ENCODE assay signal across 9 mouse cellular contexts in the genomic region with DNA sequence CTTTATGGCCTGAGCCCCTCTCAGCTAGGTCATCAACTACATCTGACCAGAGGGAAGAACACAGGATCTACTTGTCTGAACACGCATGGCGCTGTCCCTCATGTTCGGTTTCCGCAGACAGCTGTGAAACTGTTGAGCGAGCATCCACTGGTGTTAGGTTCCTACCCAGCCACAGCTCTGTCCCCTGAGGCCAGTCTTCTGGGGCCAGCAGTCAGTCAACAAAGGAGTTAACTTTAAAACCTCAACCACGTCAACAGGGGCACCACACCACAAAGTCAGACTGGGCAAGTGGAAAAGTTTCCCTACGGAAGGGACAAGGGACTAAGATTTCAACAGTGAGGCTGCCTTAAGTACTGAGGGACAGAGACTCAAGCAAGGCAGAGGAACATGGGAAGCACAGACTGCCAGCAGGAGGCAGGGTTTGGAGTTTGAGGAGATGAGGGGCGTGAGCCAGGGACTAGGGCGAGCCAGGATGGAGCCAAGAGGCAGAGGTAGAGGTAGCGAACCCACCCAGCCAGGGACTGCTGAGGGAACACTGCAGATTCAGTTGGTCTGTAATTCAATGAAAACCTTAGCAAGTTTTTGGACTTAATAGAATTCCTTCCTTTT. TPM values are rescaled to one million over a fixed set of nuclear protein-coding genes. Genes with fewer than 3 reads are reported as not detected.
DNase-seq lines count a peak whose midpoint lies in the region; TF ChIP-seq lines count a peak whose summit lies in the region.
"Had no signal": no experiment of that assay in that cellular context is flagged by ENCODE, and none has a peak within 500 bp of the region (broad histone marks: within the 10 kb centered on the region; RNA-seq: fewer than 3 reads in every experiment).

No protein-coding gene starts in this region.

- H3K27ac ChIP-seq in gastrocnemius, adult 2 months, result peak overlapping the region; percentile 76
- H3K27ac ChIP-seq in embryonic fibroblast, embryonic 13.5 days (ENCODE audit: insufficient read depth, low read length), result no peak overlapping the region
- no peak overlapping the region for H3K27ac ChIP-seq in left cerebral cortex, adult 2 months
- H3K27ac ChIP-seq: midbrain, embryonic 15.5 days had no signal

- H3K36me3 ChIP-seq in E14TG2a.4 (ENCODE audit: insufficient read depth, low read length), result no peaks in the 10 kb centered on the region
- H3K36me3 ChIP-seq: midbrain, embryonic 15.5 days had no signal

- no peaks in the 10 kb centered on the region for H3K27me3 ChIP-seq in E14TG2a.4 (ENCODE audit: insufficient read depth, low read length)
- H3K27me3 ChIP-seq: midbrain, embryonic 15.5 days had no signal

- no peaks in the 10 kb centered on the region for H3K9me3 ChIP-seq in E14TG2a.4 (ENCODE audit: low read length)
- H3K9me3 ChIP-seq: midbrain, embryonic 15.5 days had no signal

- H3K4me1 ChIP-seq in E14TG2a.4 (replicated peaks; ENCODE audit: low read depth, low read length), result peaks cover 77% of the 10 kb centered on the region
- peaks cover 17% of the 10 kb centered on the region for H3K4me1 ChIP-seq in embryonic fibroblast, embryonic 13.5 days (ENCODE audit: control insufficient read depth, insufficient read depth, low read length)

- intact Hi-C loops in gastrocnemius, adult 2 months (cut with DNase I), result no loop called here
- intact Hi-C loops in left cerebral cortex, postnatal 4 days (cut with DNase I), result no loop called here
- intact Hi-C loops in left cerebral cortex, adult 2 months (cut with DNase I), result no loop called here

- H3K4me3 ChIP-seq in gastrocnemius, adult 2 months, result peak overlapping the region; percentile 36
- no peak overlapping the region for H3K4me3 ChIP-seq in E14TG2a.4 (replicated peaks; ENCODE audit: low read length)
- no peak overlapping the region for H3K4me3 ChIP-seq in embryonic fibroblast, embryonic 13.5 days (ENCODE audit: insufficient read depth, low read length)
- no peak overlapping the region for H3K4me3 ChIP-seq in left cerebral cortex, adult 2 months
- H3K4me3 ChIP-seq: midbrain, embryonic 15.5 days had no signal

- peak; percentile 37 for TF ChIP-seq CTCF in gastrocnemius, adult 2 months (IDR thresholded peaks at IDR 0.05)
- TF ChIP-seq CTCF in E14TG2a.4 (conservative IDR thresholded peaks at IDR 0.05; ENCODE audit: low read length), result 0 out of 2 replicates have a peak, but pooled peaks have one; percentile 9
- TF ChIP-seq CTCF in embryonic fibroblast, embryonic 13.5 days (IDR thresholded peaks at IDR 0.05; ENCODE audit: borderline replicate concordance, insufficient read depth, low read length), result peak; percentile 15; the same call in 1 of the 2 replicates
- no peak; the same call in 1 of the 2 replicates for TF ChIP-seq CTCF in left cerebral cortex, adult 2 months (IDR thresholded peaks at IDR 0.05)

- DNase-seq in gastrocnemius, adult 2 months, result peak; percentile 53
- no peak for DNase-seq in gastrocnemius, postnatal 10 days
- DNase-seq in left cerebral cortex, postnatal 4 days, result peak; percentile 60
- DNase-seq in left cerebral cortex, adult 11 months (ENCODE audit: low spot score), result no peak
- no peak for DNase-seq in left cerebral cortex, adult 2 months (ENCODE audit: extremely low spot score in 1 of 2, low spot score in 2 of 2)
- no peak for DNase-seq in right cerebral cortex, postnatal 10 days (ENCODE audit: low spot score in 2 of 2)

- no peak for TF ChIP-seq POLR2A in embryonic fibroblast, embryonic 13.5 days (IDR thresholded peaks at IDR 0.05; ENCODE audit: low read depth, low read length)

RNA-seq across cellular contexts. Expression of gene Map3k1, which starts 7.0 kb away (rescaled TPM):
- total RNA-seq in gastrocnemius, adult 2 months (2021), result 10 to 100 TPM in 1 of 2 experiments, 1 to 10 TPM in 1; 7.6 to 10.1 TPM
- total RNA-seq in gastrocnemius, postnatal 10 days (2021), result 10 to 100 TPM; 19.0 to 24.4 TPM
- total RNA-seq in left cerebral cortex, postnatal 4 days (2021), result 10 to 100 TPM; 19.1 to 21.3 TPM
- polyA plus RNA-seq in embryonic fibroblast, embryonic 13.5 days (2011; ENCODE audit: insufficient read length, low read depth, missing spikeins), result 4.9 and 7.0 TPM in 2 replicates
- 10 to 100 TPM in 1 of 2 experiments, 1 to 10 TPM in 1; 8.8 to 11.1 TPM for total RNA-seq in left cerebral cortex, adult 2 months (2021)

Comparison
In these comparisons a context has a peak if more than half of its experiments do, and no peak if none do; other contexts are left out.
1. DNase-seq: peak in gastrocnemius, adult 2 months (single experiment) and left cerebral cortex, postnatal 4 days (single experiment); none in gastrocnemius, postnatal 10 days (single experiment), left cerebral cortex, adult 11 months (single experiment), left cerebral cortex, adult 2 months (0 of 2) and right cerebral cortex, postnatal 10 days (0 of 2).